Mouse (Mus musculus) left cerebral cortex, postnatal 4 days (tissue): ENCODE measurements around the gene Ube2d1. TPM values are rescaled to one million over a fixed set of nuclear protein-coding genes. Genes with fewer than 3 reads are reported as not detected.

Experiments
- DNase-seq: peaks from one replicate; pipeline ENCODE4 v3.0.0-alpha.2; 2022
- intact Hi-C: fragments of 180-260 bp; cut with DNase I; formaldehyde crosslinking; loops from one replicate; pipeline ENCODE4 v1.15.1; 2025
- total RNA-seq, 2 experiments: library from RNA; stranded (reverse); gene quantifications; 2 replicates each; pipeline ENCODE4 v1.2.3; 2021

Gene Ube2d1
- total RNA-seq, 2 experiments from 2014 or later, result 126 to 141 TPM

GRCm38 (mm10) chr10:71291801-71292200, 6.7 kb upstream of the Ube2d1 start:
- DNase-seq, result no peak
- intact Hi-C loops, result no loop called here

DNA sequence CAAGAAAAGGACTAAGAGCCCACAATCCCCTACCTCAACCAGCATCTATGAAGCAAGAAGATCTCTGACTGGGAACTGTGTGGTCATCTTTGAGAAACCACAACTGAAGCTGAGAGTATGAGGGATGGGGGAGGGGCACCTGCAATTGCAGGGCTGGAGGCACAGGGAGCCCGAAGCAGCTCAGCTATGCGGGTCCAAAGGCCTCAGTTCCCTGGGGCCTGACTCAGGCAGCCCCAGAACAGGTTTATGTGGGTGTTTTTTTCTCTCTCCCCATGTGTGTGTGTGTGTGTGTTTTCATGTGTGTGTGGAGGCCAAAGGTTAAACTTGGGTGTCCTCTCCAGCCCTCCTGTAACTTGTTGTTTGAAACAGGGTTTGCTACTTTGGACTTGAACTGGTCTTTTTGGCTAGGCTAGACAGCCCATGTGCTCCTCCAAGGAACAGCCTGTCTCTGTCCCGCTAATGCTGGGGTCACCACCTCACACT, 6.2 kb upstream of the Ube2d1 start:
- intact Hi-C loops, result no loop called here
- no peak for DNase-seq

DNA sequence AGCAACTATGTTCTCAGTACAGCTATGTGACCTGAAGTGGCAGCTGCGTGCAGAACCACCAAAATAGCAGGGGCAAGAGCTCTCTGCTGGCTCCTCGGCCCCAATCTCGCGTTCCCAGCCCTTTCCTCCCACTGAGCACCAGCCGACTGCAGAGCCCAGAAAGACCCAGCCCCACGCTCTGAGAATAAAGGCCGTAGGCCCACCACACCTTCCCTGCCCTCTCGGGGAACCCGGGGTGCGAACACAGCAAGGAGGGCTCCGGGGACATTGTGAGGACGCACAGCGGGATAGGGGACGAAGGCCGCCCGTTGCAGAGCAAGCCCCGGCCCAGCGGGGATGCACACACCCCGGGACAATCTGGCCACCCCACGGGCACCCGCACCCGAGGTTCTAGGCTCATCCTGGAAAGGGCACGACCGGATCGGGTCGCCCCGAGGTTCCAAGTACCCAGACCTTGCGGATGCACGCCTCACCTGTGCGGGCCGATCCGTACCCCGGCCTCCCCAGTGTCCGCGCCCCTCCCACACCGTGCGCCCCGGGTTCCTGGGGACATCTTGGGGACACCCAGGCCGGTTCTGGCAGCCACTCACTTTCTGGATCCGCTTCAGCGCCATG, 444 bp downstream of the Ube2d1 start:
- DNase-seq, result peak; percentile 48
- intact Hi-C loops, result no loop called here

- no peak for DNase-seq
- intact Hi-C loops, result no loop called here
Measured at GRCm38 (mm10) chr10:71284131-71284510, 941 bp downstream of the Ube2d1 start.

GRCm38 (mm10) chr10:71273008-71273739, 11.9 kb downstream of the Ube2d1 start:
- peak; percentile 21 for DNase-seq
- intact Hi-C loops, result no loop called here

GRCm38 (mm10) chr10:71267973-71268372, 17.1 kb downstream of the Ube2d1 start:
- no peak for DNase-seq
- intact Hi-C loops, result no loop called here

GRCm38 (mm10) chr10:71267511-71267910, 17.6 kb downstream of the Ube2d1 start:
- DNase-seq, result no peak
- intact Hi-C loops, result no loop called here

DNA sequence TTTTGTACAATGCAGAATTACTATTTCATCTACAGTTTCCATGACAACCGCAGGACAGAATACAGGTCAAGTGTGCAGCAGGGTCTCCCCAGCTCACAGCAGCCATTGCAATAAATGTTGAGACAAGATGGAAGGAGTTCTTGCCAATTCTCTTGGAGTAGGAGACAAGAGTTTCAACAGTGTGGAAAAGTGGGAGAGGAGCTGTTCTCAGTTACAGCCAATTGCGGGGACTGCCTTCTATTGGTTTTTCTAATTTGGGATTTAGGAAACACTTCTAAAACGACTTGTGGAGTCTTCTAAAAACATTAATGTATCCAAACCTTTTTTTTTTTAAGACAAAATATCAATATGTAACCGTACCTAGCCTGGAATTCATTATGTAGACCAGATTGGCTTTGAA, 20.0 kb downstream of the Ube2d1 start:
- intact Hi-C loops, result no loop called here
- no peak for DNase-seq

DNA sequence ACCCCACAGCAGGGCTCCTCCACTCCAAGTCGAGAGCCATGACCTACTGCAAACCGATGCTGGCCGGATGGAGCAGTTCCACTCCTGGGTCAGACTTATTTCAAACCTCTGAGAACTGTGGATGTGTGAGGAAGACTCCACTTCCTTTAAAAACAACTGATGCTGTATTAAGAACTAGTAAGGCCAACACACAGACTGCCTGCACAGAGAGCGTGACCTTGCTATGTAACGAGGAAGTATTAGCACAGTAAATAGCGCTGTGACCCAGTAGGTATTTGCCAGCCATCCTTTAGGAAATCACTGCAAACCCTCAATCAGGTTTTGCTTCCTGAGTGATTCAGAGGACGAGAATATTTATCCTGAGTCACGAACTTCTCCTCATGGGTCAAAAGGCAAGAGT, 23.4 kb downstream of the Ube2d1 start:
- DNase-seq, result no peak
- intact Hi-C loops, result no loop called here

GRCm38 (mm10) chr10:71258943-71259342, 26.1 kb downstream of the Ube2d1 start:
- DNase-seq, result no peak
- intact Hi-C loops, result no loop called here

- intact Hi-C loops, result no loop called here
- no peak for DNase-seq
Measured at GRCm38 (mm10) chr10:71258516-71258915, 26.5 kb downstream of the Ube2d1 start.

DNA sequence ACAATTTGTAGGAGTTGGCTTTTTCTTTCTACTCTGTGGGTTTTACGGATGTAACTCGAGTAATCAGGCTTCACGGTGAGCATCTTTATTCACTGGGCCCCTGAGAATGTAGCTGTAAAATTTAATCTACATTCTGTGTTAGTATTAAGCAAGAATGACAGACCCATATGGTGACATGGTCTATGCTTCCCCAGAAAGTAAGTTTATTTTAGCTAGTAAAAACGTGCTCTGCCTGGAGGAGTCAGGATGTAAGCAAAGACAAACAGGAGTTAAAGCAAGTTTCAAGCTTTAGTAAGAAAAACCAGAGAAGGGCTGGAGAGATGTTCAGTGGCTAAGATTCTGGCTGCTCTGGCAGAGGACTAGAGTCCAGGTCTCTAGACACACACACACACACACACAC, 31.9 kb downstream of the Ube2d1 start:
- DNase-seq, result no peak
- intact Hi-C loops, result no loop called here

- intact Hi-C loops, result no loop called here
Measured at GRCm38 (mm10) chr10:71252421-71252820, 32.6 kb downstream of the Ube2d1 start.

DNA sequence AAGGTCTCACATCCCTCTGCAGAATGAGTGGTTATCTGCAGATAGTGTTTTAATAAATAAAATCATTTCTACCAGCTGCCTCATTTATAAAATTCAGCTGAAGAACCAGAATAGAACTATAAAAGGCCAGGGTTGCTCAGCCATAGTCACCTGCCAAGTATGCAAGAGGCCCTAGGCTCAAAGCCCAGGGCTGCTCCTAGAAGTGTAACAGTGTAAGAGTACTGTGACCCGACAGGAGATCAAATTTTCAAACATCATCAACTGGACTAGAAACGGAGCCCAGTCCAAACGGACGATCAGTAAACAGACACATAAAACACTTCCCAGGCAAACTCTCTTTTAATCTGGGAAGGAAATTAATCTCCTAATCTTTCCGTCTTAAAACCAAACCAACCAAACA, 33.2 kb downstream of the Ube2d1 start:
- no peak for DNase-seq
- intact Hi-C loops, result no loop called here

More at GRCm38 (mm10) chr10:71252421-71252820, 32.6 kb downstream of the Ube2d1 start:
- no peak for DNase-seq

DNA sequence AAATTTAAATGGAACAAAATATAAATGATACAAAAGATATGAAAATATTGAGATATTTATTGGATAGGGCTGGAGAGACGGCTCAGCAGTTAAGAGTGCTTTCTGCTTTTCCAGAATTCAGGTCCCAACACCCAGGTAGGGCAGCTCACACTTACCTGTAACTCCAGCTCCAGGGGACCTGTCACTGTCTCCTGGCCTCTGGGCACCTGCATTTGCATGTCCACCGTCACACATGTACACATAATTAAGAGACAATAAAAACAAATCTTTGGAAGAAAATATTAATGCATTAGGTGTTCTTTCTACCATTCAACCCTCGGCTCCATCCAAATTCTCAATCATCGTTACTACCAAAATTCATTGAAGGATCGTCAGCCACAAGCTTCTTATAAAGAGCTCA, 33.8 kb downstream of the Ube2d1 start:
- no peak for DNase-seq
- intact Hi-C loops, result no loop called here

DNA sequence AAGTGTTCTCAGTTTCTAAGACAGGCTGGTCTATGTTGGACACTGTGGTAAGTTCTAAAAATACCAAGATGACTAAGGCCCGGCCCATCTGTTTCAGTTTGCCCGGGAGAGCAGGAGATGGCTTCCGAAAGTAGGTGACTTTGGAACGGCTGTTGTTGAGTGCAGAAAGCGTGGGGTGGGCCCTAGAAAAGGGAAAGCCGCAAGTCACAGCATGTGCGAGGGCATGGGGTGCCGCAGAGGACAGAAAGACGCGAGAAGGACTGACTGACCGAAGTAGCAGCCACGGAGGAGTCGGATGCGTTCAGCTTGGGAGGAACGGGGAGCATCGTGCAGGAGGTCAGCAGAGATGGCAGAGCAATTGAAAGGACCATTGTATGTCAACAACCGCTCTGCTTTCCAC, 34.6 kb downstream of the Ube2d1 start:
- no peak for DNase-seq
- intact Hi-C loops, result no loop called here

DNA sequence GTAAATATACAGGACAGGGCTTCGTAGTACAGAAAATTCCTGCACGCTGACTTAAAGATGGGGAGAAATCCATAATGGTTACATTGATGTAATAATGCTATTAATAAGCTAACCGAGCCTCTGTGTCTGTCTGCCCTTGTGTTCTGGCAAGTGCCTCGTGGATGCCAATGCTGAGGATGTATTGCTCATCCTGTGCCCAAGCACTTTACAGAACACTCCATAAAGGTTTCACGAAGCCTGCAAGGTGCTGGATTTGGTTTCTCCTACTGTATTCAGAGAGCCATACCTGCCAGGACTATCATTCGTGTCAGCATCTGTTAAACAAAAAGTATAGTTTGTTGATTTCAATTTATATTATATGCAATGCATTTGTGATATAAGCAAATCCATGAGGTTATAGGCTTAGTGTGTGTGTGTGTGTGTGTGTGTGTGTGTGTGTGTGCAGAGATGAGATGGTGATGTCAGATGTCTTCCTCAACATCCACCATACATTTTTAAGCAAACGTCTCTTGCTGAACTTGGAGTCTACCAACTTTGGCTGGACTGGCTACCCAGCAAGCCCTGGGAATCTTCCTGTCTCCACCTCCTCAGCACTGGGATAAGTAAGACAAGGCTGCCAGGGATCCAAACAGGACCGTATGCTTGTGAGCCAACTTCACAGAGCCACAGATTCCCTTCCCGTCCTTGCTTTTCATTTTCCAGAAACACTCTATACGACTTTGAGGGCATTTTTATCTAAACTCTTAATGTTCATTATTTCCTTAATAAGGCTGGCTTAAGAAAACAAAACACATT, 35.8 kb downstream of the Ube2d1 start:
- intact Hi-C loops, result no loop called here
- DNase-seq, result no peak

- DNase-seq, result no peak
- intact Hi-C loops, result no loop called here
Measured at GRCm38 (mm10) chr10:71246956-71247355, 38.1 kb downstream of the Ube2d1 start.

DNA sequence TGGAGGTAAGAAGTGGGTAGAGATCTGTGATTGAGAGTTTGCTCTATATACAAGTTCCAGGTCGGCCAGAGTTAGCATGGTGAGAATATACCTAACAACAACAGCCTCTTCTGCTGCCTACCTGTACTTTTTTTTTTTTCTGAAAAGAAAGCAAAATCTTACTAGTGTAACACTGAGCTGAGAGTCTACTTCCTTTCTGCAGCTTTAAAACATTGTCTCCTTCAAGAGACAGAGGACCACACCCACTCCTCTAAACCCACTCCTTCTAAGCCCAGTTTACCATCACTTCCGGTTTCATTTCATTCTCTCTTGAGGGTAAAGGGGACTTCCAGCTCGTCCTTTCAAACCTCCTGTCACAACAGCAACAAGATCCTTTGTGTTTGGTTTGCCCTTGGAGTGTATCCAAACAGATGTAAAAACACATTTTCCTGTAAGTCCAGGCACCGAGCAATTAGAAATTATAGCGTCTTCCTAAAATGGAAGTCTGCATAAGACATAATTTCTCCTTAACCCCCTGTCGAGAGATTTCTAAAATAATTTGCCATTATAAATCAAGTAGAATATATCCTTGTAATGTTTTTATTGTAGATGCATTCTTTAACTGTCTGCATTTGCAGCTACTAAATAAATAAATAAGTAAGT, 45.5 kb downstream of the Ube2d1 start:
- DNase-seq, result no peak
- intact Hi-C loops, result no loop called here

DNA sequence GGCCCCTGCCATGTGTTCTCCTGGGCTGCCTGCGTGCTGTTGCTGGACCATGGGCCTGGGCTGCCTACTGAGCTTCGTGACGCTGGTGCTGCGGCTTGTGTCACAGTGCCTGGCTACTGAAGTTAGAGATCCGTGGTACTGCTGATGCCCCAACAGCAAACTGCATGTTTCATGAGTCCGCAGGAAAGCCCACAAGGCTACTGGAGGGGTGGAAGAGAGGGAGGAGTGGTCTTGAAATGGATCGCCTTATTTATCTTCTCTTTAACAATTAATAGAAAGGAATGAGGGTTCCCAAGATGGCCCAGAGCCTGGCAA, 46.9 kb downstream of the Ube2d1 start, which contains the start of gene Tfam:
Gene Tfam, minus strand, starts transcription at position 41 of the 315 bp plus-strand sequence.
- no peak for DNase-seq
- intact Hi-C loops, result no loop called here

- intact Hi-C loops, result no loop called here
- DNase-seq, result peak; percentile 98
Measured at GRCm38 (mm10) chr10:71237516-71238239, 47.4 kb downstream of the Ube2d1 start.
